Mouse (Mus musculus): Measurements from ENCODE around the gene Gpr146.

GRCm38 (mm10) chr5:139347225-139347624, 30.3 kb upstream of the Gpr146 start:
- TF ChIP-seq CTCF (IDR thresholded peaks at IDR 0.05; ENCODE audit: extremely low read depth, insufficient read depth, low read length) (no peak), POLR2A (IDR thresholded peaks at IDR 0.05; ENCODE audit: extremely low read depth, insufficient read depth, low read length) (no peak)

Data from cortical plate, adult 2 months (tissue).